Mouse (Mus musculus) ovary, postnatal 14 days (tissue): ENCODE data around the gene Pcbp4.

ENCODE experiments used
- DNase-seq: peaks from one replicate; pipeline ENCODE4 v3.0.0; 2022; ENCODE audit warnings: low spot score

Pcbp4 gene

DNA sequence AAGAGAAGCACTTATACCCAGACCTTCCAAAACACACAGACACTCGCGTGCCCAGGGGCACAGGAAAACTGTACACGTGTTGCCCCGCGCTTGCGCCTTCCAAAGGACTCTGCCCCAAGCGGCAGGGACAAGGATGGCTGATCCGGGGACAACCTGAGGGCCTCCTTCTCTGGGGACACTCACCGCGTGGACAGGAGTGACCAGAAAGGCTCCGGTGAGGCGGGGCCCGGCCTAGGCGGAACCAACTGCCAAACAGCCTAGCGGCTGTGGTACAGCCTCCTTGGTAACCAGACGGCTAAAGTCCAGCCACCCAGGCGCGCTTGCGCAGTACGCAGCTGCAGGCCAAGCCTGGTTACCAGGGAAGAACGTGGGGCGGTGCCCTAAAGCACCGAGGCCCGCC is 5.7 kb upstream of the Pcbp4 start, which contains the start of the genes Abhd14b and Abhd14a:
Gene Abhd14b, plus strand, starts transcription at position 112 of the 400 bp plus-strand sequence.
Gene Abhd14a, minus strand, starts transcription at position 331 of the 400 bp plus-strand sequence.
- peak; percentile 87 for DNase-seq

DNA sequence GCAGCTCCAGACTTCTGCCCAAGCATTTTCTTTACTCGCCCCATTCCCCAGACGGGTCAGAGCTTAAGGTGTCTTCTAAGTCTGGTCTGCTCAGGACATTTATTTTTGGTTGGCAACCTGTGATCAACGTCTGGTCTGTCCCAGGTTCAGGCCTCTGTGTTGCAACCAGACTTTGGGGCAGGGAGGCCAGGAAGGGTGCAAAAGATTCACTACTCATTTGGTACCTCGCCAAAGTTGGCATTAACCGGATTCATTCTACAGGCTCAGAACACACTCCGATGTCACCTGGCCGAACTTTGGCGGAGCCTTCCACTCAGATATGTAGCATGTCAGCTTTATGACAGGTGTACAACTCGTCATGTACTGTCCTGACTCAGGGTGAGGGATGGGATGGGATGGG is 5.1 kb upstream of the Pcbp4 start:
- DNase-seq = no peak

DNA sequence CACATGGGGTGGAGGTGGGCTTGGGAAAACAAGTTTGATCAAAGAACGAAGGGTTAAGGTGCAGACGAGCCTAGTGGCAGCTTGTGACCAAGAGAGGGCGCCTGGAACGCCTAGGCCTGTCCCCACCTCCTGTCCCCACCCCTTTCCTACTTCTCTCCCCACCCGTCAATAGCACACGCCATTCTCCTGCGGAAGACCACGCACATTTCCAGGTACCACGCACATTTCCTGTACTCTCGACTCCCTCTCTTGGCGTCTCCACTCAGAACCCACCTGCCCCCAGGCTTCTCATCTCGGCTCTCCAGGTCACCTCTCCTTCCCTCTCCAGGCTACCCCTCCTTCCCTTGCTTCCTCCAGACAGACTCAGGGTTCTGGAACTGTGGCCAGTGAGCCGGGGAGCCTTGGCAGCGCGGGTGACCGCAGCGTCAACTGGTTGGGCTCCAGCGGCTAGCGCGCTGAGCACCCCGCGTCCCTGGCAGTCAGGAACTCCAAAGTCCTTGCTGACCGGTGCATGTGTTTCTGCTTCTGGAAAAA is 4.5 kb upstream of the Pcbp4 start:
- peak; percentile 49 for DNase-seq

DNA sequence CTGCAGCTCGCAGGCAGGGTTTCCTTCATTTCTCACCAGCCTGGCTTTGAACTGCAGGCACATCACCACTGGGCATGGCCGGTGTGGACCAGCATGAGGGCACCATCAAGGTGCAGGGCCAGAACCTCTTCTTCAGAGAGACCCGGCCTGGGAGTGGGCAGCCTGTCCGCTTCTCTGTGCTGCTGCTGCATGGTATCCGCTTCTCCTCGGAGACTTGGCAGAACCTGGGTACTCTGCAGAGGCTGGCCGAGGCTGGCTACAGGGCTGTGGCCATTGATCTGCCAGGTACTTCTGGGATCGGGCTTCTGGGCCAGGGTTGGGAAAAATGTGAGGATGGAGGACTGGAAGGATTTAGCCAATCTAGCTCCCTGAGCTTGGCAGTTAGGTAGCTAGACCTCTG is 3.1 kb upstream of the Pcbp4 start:
- no peak for DNase-seq

DNA sequence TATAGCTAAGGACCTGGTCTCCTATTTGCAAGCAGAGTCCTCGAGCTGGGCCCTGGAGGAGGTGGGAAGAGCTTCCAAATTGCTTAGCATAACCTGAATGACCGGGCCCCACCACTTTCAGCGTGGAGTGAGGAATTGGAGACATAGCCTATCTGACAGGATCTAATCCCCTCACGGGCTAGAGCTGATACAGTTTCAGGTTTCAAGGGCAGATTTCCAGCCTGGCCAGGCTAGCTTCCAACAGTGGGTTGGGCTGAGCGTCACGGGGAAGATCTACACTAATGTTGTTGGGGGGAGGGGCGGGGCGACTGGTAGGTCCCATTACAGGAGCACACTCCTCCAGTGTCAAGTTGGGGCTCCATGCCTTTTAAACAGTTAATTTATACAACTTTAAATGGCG is 2.4 kb upstream of the Pcbp4 start:
- DNase-seq = peak; percentile 57

DNA sequence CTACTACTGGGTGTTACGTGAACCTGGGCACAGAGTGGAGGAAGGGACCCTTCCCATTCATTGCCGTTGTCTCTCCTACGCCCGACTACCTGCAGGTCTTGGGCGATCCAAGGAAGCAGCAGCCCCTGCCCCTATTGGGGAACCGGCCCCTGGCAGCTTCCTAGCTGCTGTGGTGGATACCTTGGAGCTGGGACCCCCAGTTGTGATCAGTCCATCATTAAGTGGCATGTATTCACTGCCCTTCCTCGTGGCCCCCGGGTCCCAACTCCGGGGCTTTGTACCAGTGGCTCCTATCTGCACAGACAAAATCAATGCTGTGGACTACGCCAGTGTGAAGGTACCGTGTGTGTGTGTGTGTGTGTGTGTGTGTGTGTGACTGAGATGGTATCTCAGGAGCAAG is 1.8 kb upstream of the Pcbp4 start:
- DNase-seq = no peak

DNA sequence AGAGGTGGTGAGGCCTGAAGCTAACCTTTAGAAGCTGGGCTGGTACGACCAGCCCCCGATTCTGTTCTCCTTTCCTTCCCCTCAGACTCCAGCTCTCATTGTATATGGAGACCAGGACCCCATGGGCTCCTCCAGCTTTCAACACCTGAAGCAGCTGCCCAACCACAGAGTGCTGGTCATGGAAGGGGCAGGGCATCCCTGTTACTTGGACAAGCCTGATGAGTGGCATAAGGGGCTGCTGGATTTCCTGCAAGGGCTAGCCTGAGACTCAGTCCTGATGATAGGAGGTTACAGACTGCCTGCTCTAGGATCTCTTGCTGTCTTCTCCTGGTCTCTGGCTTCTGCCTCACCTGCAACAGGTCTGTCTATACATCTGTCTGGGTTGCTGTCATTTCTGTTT is 1.2 kb upstream of the Pcbp4 start:
- no peak for DNase-seq

DNA sequence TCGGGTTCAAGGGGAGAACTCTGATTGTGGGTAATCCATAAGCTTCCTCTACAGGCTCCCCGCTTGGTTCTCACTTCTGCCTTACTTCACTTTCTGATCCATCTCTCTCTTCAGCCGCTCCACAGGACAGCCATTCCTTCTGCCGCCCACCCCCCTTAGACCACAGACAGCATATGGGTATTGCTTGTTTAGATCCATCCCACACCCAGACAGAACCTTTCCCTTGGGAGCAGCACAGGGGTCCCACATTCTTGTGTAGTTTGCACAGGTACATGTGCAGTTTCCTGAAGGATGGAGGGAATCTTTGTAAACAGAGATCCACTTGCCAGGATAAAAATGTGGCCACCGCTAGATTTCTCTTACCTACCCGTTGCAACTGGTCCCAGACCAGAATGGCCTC is 740 bp upstream of the Pcbp4 start:
- no peak for DNase-seq

DNA sequence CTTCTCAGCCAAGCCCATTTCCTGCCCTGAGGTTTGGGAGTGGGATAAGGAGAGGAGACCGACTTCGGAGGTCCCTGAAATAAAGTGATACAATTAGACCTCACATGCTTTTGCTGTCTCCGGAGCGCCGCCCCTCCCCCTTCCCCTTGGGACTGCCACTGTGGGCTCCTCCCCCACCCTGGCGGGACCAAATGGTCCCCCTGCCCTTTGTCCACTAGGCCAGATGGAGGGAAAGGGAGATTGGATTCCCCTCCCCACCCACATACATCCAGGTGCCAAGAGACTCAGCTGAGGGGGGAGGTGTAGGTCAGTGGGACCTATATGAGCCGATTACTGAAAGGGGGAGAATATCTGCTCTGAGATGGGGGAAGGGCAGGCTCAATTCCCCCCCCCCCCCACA is 270 bp upstream of the Pcbp4 start:
- no peak for DNase-seq

DNA sequence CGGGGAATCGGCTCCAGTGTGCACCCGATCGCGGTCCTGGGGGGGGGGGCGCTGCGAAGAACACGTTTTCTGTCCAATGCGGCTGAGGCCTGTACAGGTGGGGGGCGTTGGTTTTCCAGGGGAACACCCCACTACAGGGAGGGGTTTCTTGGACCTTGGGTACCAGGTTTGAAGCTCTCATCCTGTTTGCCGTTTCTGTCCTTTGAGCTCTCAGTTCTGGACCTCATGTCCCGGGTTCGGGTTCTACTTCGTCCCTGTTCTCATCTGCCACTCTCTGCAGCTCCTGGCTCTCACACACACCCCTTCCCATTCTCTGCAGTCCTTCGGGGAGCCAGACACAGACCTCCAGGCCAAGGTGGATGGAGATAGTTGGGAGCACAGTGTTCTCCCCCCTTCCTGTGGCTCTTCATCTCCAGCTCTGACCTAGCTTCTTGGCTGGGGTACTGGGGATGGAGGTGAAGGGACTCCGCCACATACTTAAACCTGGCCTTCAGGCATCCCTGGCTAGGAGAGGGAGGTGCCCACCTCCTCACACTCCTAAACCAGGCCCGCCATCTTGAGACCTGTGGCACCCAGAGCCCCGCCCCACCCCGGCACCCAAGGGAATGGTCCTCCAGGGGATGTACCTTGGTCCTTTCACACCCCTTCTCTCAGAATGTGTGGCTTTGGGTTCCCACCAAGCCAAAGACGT is 1.1 kb downstream of the Pcbp4 start:
- no peak for DNase-seq

DNA sequence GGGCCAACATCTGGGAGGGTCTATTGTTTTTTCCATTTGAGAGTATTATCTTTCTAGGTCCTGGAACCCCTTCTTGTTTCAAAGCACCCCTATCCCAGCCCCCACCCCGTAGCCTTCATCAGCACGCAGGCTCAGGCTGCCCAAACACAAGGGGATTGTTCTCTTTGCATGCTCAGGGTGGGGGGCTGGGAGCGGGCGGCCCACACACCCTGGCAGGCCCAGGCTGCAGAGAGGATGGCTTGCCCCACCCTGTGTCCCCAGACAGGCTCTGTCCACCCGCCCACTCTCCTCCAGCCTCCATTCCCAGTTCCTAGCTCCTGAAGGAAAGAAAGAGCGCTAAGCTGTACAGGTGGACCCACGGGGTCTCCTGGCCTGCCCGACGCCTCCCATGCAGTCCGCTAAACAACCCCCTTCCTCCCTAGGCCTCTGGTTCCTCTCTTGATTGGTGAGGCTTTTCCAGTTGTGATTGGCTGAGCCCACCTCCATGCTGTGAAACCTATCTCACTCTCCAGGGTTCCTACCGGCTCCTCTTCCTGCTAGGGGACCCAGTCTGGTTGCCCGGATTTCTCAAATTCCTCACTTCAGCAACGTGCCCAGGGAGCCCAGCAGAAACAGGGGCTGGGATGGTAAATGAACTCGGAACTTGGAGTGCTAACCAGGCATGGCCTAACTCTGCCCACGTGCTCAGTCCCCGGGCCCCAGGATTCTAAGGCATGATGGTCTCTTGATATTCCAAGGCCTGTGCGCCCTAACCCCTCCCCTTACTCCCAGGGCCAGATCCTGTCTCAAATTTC is 2.0 kb downstream of the Pcbp4 start:
- DNase-seq = no peak

DNA sequence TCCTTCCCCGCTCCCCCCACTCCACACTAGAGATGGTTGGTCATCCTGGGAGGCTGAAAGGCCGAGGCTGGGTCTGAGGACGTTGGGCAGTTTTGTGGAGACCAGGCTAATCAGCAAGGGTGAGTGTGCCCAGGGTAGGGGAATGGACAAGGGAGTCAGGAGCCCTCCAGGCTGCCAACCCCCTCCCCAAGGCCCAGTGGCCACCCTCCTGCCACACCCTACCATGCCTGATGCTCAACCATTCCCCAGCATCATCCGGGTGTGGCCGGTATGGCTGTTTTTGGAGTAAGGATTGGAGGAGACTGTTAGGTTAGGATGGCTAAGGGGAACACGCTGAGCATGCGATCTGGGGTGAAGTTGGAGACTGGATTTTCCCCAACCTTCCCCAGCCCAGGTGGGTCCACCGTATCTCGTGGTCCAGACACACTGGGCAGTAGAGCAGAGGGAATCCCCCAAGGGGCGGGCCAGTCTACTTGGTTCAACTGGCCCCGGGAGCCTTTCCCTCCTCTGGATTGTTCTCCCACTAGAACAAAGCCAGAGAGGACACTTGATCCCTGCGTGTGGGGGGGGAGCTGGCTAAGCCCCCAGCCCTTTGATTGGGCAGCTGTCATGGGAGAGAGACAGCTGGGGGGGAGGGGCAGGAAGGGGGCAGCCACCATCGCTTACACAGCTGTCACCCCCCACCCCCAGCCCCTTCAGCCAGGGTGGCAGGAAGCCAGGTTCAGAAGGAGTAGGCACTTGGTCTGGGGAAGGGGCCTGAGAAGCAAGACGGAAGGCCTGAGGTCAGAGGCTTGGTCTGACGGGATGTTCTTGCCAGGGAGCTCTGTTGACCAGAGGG is 3.5 kb downstream of the Pcbp4 start:
- no peak for DNase-seq

DNA sequence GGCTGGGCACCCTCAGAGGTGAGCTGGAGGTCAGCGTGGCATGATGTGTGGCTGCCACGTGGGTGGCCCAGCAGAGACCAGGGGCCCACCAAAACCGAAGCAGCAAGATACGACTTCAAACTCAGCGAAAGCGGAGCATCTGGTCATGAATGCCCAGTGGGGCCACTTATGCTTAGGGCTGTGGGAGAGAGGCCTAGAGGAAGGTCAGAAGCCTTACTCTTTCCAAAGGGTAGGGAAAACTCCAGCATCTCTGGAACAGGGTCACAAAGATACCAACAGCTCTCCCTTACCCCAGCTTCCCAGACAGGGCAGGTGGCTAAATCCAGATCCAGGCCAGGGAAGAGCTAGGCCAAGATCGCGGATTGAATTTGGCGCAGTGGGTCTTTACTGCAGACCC is 4.1 kb downstream of the Pcbp4 start:
- DNase-seq = no peak

DNA sequence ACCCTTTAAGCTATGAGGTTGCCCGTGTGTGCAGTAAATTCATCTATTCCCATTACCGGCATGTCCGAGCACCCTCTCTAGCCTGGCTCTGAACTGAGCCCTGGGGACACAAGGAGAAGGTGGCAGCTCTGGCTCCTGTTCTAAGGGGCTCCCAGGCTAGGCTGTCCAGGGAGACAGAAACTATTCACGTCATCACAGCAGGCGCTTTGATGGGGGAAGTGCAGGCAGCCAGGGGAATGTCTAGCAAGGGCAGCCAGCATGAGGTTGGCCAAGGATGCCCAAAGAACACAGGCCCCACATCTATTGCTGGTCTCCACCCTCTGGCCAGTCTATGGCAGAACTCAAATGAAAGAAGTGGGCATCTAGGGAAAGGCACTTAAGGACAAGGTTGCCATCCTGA is 4.8 kb downstream of the Pcbp4 start:
- DNase-seq = no peak

DNA sequence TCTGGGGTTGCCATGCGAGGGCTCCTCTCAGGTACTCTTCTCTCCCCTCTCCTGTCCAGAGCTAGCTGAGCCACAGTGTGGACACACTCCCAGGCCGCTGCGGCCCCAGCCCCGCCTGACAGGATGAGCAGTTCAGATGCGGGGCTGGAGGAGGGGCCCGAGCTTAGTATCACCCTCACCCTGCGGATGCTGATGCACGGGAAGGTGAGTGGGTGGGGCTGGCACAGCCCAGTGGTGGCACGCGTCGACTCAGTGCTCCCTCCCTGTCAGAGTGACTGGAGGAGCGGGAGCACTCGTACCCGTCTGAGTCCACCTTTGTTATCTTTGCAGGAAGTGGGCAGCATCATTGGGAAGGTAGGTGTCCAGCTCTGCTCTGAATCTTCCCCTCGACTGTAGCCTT is 6.9 kb downstream of the Pcbp4 start:
- no peak for DNase-seq

DNA sequence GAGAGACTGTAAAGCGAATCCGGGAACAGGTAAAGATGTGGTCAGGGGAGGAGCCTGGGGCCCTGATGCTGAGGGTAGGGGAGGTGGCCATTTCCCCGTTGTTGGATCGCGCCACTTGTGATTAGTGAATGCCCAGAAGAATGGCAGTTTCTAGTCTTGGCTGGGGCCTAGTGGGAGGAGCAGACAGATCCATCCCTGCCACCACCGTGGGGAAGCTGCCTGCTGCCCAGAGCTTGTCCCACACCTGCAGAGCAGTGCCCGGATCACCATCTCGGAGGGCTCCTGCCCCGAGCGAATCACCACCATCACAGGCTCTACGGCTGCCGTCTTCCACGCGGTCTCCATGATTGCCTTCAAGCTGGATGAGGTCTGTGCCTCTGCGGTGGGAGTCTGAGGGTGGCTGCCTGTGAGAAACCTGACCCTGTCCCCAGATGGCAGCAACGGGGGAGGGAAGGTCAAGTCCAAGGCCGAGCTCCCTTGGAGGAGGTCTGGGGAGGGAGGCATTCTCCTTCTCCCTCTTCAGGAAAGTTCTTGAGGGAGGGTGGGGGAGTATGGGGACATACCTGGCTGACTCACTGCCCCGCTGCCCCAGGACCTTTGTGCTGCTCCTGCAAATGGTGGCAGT is 7.4 kb downstream of the Pcbp4 start:
- DNase-seq = no peak

DNA sequence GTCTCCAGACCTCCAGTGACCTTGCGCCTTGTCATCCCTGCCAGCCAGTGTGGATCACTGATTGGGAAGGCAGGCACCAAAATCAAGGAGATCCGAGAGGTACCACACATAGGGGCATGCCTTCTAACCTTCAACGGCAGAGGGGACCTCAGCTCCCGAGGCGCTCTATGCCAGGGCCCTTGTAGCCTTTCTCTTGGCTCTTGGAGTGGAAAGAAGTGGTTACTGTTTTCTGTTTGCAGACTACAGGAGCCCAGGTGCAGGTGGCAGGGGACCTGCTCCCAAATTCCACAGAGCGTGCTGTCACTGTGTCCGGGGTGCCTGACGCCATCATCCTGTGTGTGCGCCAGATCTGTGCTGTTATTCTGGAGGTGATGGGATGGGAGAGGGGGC is 7.9 kb downstream of the Pcbp4 start:
- DNase-seq = no peak

DNA sequence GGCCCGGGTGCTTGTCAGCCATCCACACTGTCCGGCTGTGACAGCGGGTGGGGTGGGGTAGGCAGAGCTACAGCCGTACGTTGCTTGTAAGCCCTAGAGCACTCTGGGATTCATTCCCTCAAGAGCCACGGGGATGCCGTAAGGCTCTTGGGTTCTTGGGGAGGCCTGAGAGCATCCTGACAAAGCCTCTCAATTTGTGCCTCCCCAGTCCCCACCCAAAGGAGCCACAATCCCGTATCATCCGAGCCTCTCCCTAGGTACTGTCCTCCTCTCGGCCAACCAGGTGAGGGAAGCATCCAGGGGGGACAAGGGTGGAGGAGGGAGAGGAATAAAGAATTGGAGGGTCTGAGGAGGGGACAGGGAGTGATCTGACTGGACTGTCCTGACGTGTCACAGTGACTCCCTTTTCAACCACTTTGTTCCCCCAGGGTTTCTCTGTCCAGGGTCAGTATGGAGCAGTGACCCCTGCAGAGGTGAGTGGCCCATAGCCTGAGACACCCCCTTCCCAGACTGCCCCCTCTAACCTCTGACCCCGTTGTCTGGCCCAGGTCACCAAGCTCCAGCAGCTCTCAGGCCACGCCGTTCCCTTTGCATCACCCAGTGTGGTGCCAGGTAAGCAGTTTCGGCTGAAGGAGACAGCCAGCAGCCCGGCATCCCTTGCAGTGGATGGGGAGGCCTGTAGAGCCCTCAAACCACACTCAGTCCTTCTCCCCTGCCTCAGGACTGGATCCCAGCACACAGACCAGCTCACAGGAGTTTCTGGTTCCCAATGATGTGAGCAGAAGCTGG is 8.7 kb downstream of the Pcbp4 start:
- DNase-seq = no peak

DNA sequence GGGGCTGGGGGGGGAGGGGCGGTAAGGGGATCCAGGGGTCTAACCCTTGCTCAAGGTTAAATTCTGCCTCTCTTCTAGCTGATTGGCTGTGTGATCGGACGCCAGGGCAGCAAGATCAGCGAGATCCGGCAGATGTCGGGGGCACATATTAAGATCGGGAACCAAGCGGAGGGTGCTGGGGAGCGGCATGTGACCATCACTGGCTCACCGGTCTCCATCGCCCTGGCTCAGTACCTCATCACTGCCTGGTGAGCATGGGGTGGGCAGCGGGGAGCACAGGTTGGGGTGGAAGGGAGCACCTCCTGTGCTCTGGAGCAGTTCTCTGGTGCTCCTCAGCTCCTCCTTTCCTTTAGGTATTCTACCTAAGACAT is 9.3 kb downstream of the Pcbp4 start:
- DNase-seq = no peak

DNA sequence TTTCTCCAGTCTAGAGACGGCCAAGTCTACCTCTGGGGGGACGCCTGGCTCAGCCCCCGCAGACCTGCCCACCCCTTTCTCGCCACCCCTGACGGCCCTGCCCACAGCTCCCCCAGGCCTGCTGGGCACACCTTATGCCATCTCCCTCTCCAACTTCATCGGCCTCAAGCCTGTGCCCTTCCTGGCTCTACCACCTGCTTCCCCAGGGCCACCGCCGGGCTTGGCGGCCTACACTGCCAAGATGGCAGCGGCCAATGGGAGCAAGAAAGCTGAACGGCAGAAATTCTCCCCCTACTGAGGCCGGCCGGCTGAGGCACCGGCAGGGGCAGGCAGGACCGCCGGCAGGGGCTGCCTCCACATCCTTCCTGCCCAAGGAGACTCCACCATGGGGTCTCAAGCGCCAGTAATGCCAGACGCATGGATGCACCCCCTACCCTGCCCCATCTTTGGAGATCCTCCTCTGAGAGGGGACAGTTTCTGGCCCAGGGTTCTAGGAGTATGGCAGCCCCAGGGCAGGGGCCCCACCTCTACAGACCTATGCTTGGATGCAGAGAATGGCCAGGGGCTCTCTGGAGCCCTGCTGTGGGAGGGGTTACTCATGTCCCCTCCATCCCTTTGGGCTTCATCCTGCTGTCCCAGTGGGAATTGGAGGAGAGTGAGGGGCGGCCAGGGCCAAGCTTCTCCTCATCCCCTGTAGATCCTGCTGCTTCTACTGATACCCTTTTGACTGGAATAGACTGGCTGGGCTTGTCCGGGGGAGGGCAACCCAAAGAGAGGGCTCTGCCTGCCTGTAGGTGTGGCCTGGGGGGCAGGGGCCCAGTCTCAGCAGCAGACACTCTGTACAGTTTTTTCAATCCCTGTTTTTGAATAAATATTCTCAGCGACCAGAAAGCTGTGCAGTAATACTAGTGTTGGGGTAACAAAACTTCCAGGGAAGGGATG is 10.3 kb downstream of the Pcbp4 start:
- no peak for DNase-seq
